Mouse (Mus musculus) splenic B cell, adult 2 months (primary cell): ENCODE measurements around the gene Bak1.

Source experiments
- DNase-seq: peaks from one replicate; pipeline ENCODE4 v3.0.0-alpha.2; 2011; ENCODE audit warnings: low read depth, low spot score
- H3K27me3 ChIP-seq: 2 replicates; pipeline ENCODE4 v1.6.1; 2012; ENCODE audit warnings: mild to moderate bottlenecking, low read length, moderate library complexity, mixed read lengths; ENCODE audit not compliant: control insufficient read depth, poor library complexity, insufficient read depth, severe bottlenecking
- H3K36me3 ChIP-seq: 2 replicates; pipeline ENCODE4 v1.6.1; 2012; ENCODE audit warnings: mild to moderate bottlenecking, low read length, moderate library complexity, mixed read lengths; ENCODE audit not compliant: control insufficient read depth, poor library complexity, insufficient read depth, severe bottlenecking

Gene Bak1

DNA sequence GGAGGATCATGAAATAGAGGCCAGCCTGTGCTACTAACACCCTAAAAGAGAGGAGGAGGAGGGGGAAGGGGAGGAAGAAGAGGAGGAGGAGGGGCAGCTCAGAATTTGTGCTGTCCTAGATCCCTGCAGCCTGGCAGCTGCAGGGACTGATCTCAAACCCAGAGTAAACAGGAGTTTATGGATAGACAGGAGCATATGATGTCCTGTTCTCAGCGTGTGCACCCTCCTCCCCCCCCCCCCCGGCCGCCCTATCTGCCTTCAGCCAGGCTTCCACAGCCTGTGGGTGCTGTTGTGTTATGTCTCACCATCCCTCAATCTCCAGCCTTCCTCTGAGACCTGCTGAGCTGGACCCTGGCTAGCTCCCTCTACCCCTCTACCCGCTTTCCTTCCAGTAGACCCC lies at the start of gene Bak1:
TSS of gene Bak1 (minus strand) at position 101 of the 400 bp plus-strand sequence.
- Histone ChIP-seq H3K27me3 (no peaks in the 10 kb centered on the region), H3K36me3 (no peaks in the 10 kb centered on the region)
- no peak for DNase-seq

DNA sequence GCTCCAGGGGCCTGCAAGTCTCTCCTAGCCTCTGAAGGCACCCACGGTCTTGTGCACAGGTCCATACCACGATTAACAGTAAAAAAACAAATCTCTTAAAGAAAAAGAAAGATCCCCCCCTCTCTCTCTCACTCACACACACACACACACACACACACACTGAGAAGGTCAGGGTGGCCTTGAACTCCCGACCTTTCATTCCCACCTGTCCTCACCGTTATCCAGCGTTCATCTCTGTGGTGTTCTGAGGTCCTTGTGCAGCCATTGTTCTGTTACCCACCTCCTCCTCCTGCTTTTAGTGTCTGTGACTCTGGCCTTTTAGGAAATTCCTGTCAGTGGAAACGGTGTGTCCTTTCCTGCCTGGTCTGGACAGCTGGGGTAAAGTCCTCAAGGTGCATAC lies 49.7 kb upstream of the Bak1 start:
- DNase-seq, result no peak
- Histone ChIP-seq H3K27me3 (no peaks in the 10 kb centered on the region), H3K36me3 (peaks cover 12% of the 10 kb centered on the region)

DNA sequence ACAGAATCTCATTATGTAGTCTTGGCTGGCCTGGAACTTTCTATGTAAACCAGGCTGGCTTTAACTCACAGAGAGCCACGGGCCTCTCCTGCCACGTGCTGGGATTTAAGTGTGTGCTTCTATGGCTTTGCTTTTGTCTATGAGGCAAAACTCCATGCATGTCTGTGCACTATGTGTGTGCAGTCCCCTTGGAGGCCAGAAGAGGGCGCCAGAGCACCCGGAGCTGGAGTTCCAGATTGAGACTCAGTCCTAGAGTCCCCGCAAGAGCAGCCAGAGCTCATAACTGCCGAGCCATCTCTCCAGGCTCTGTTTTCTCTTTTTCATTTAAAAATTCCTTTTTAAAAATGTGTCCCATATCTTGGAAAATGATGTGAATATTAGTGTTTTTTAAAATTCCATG lies 49.1 kb upstream of the Bak1 start:
- DNase-seq, result peak; percentile 51

DNA sequence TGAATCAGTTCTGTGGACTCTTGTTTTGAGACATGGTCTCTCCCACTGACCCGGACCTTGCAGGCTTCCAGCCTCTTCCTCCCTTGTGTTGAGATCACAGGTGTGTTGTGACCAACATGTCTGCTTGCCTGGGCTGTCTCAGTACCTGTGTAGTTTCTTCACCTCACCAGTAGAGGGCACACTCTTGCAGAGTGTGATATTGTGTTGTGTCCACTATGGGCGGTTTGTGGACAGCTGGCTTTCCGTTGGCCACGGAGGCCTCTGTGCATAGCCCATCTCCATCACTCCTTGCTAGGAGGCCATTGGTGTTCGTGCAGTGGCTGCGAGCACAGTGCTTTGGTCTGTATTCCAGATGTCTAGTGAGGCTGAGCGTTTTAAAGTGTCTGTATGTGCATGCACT lies 48.3 kb upstream of the Bak1 start:
- DNase-seq, result peak; percentile 25
- Histone ChIP-seq H3K36me3 (peaks cover 12% of the 10 kb centered on the region), H3K27me3 (no peaks in the 10 kb centered on the region)

More for the DNA sequence above, 49.1 kb upstream of the Bak1 start:
- Histone ChIP-seq H3K27me3 (no peaks in the 10 kb centered on the region), H3K36me3 (peaks cover 12% of the 10 kb centered on the region)

DNA sequence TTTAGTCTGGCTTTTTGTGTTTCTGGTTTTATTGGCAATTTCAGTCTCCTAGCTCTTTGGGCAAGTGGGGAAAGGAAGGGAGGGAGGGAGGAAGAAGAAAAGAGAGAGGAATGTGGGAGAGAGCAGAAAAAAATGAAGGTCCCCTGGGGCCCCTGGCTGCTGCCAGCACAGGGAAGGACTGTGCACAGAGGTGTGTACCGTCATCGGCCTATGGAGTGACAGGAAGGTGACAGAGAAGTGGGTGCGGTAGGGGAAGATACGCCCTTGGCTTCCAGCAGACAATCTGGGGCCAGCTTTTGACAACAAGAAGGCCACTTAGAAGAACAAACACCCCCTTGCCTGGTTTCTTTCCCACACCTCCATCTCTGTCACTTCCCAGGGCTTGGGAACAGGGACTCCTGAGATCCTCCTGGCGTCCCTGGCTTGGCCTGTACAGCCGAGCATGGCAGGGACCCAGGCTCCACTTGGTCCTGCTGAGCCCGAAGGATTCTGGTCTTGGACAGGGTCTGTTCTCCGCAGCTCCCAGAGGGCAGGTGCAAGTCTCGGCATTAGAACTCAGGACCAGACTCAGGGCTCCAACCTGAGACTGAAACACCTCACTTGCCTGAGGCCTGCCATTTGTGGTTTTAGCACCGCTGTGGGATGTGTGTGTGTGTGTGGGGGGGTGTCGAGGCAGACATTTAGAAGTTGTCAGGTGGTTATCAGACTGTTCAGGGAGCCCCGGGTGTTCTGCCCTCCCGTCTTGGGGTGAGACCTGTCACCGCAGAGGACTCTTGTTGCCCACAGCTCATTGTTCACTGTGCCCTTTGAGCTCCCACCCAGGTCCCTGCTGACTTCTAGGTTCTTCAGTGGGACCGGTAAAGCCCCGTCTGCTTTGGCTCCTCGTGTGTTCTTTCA lies 46.3 kb upstream of the Bak1 start:
- peaks cover 8% of the 10 kb centered on the region for H3K36me3 ChIP-seq
- DNase-seq, result peak; percentile 32
- H3K27me3 ChIP-seq, result no peaks in the 10 kb centered on the region

DNA sequence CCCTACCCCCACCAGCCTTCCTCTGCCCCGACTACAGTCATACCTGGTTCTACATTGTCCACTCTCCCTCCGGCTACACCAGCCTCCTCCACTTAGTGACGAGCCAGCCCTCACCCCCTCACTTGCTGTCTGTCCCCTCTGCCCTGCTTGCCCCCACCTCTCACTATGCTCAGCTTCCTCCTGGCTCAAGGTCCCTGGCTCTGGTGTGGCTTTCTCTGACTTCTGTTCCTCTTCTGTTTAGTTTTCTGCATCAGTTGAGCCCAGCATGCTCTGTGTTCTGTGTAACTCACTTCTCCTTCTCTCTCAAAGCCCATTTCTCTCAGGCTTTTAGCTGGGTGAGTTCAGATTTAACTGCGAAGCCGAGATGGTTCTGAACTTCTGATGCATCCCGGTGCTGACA lies 45.4 kb upstream of the Bak1 start:
- H3K27me3 ChIP-seq, result no peaks in the 10 kb centered on the region
- peaks cover 8% of the 10 kb centered on the region for H3K36me3 ChIP-seq
- DNase-seq, result peak; percentile 80

DNA sequence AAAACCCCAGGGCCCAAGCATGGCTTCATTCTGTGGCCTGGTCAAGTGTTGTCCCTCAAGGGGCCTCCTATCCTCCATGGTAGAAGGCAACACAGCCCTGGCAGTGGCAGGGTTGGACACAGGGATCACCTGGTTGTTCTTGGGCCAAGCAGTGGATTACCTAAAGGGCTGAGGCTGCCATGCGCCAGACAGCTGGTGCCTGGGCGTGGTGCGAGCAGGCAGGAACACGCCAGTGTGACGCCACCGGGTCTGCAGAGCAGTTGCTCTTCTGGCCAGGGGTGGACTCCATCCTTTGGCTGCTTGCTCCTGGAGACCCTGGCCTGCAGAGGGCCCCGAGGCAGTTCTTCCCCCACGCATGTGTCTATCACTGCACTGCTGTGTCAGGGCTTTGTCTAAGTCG lies 45.0 kb upstream of the Bak1 start:
- Histone ChIP-seq H3K27me3 (no peaks in the 10 kb centered on the region), H3K36me3 (peaks cover 7% of the 10 kb centered on the region)
- no peak for DNase-seq

DNA sequence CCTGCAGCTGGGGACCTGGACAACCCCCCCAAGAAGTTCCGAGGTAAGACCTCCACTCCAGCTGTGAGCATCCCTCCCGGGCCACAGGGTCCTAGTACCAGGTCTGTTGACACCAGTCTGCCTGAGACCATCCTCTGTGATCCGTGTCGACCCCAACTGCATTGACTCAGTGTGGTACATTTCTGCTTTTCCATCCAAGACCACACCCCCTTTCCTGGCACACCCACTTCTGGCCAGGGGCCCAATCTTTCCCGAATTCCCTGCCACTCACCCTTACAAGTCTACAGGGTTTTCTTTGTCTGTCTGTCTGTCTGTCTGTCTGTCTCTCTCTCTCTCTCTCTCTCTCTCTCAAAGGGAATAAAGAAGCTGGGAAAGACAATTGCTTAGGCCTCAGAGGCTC lies 44.3 kb upstream of the Bak1 start:
- H3K36me3 ChIP-seq, result peaks cover 6% of the 10 kb centered on the region
- no peak for DNase-seq
- H3K27me3 ChIP-seq, result no peaks in the 10 kb centered on the region

DNA sequence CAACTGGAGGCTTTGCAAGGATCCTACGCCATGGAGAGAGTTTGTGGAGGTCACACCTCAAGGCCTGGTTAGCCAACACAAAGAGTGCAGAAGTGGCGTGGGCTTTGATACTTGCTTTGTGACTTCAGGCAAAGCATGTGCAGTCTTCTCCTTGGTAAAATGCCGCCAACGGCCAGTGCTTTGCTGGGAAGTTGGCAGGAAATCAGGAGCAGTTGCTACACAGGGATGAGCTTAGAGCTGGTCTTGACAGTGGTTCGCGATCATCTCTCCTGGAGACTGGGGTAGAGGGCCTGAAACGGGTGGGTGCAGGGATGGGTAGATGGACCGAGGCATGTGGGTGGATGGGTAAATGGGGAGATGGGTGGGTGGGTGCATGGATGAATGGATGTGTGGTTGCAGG lies 43.6 kb upstream of the Bak1 start:
- peaks cover 6% of the 10 kb centered on the region for H3K36me3 ChIP-seq
- DNase-seq, result no peak
- no peaks in the 10 kb centered on the region for H3K27me3 ChIP-seq

DNA sequence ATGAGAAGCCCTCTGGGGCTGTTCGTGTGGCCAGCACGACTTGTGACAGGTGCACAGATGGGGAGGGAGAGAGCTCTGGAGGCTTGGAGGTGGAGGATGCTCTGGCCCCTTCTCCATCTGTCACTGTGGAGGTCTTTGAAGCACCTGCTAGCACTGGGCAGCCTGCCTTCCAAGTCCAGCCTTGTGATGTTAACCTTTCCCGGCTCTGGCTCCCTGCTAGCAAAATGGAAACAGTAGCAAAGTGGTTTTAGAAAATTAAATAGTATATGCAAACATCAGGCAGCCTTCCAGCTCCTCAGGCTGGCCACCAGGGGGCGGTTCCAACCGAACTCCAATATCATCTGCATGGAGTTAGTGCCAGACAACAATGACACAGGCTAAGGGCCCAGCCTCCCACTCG lies 42.8 kb upstream of the Bak1 start:
- H3K36me3 ChIP-seq, result peaks cover 6% of the 10 kb centered on the region
- peak; percentile 56 for DNase-seq
- H3K27me3 ChIP-seq, result no peaks in the 10 kb centered on the region

DNA sequence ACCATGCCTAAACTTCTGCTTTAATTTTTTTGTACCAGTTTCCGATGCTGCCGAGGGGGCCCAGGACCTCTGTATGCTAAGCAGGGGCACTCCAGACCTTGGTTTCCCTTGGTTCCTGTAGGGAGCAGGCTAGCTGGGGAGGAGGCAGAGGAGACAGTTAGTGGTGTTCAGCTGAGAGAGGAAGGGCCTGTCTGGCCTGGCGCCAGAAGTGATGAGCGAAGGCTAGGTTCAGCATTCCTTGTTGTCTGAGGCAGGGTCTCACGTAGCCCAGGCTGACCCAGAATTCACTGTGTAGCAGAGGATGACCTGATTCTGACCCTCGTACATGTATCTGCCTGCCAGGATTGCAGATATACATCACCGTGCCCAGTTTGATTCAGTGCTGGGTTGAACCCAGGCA lies 42.1 kb upstream of the Bak1 start:
- Histone ChIP-seq H3K36me3 (peaks cover 5% of the 10 kb centered on the region), H3K27me3 (no peaks in the 10 kb centered on the region)
- DNase-seq, result no peak

DNA sequence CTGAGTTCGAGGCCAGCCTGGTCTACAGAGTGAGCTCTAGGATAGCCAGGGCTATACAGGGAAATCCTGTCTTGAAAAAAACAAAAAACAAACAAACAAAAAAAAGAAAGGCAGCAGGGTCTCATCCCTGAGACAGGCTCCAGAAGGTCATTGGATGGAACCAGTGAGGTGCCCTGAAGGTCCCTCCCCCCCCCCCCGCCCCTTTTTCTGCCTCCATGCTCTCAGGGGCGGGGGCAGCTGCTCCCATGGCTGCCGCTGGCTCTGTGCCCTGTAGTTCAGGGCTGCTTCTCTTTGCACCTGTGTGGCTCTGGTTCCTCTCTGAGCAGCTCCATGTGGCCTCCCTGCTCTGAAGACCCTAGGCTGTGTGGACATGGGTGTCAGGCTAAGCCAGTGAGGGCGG lies 40.3 kb upstream of the Bak1 start:
- no peak for DNase-seq
- H3K36me3 ChIP-seq, result no peaks in the 10 kb centered on the region; the same call in 1 of the 2 replicates
- no peaks in the 10 kb centered on the region for H3K27me3 ChIP-seq

DNA sequence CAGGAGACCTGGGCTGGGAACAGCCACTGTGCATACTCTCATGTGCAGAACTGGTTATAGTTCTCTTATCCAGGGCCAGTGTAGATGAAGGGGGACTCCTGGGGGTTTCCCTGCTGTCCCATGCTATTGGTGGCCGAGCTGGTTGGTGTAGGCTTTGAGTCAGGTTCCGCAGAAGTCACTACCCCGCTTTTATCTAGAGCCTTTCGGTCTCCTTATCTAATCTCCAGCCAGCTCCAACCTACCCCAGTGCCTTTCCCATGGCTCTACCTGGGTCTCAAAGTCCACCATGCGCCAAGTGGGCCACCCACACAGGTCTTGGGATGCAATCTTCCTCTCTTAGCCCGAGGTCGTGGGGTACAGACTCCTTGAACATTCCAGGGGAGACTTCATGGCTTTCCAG lies 37.3 kb upstream of the Bak1 start:
- Histone ChIP-seq H3K27me3 (no peaks in the 10 kb centered on the region), H3K36me3 (no peaks in the 10 kb centered on the region; the same call in 1 of the 2 replicates)
- no peak for DNase-seq

DNA sequence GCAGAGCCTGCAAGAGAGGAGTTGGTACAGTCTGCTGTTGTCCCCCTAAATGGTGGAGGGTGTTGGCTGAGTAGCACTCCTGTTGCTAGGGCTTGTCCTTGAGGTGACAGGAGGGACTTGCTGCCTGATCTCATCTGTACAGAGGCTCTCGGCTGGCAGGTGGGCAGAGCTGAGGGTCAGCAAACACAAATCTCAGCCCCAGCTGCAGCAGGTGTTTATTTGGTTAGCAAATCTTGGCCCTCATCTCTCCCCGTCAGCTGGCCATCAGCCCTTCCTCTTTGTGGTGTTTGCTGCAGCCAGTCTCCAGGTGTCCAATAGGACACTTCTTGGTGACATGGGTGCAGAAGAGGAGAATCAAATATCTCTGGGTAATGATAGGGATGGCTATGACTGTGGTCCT lies 35.4 kb upstream of the Bak1 start:
- DNase-seq, result no peak
- H3K36me3 ChIP-seq, result no peaks in the 10 kb centered on the region; the same call in 1 of the 2 replicates
- no peaks in the 10 kb centered on the region for H3K27me3 ChIP-seq

DNA sequence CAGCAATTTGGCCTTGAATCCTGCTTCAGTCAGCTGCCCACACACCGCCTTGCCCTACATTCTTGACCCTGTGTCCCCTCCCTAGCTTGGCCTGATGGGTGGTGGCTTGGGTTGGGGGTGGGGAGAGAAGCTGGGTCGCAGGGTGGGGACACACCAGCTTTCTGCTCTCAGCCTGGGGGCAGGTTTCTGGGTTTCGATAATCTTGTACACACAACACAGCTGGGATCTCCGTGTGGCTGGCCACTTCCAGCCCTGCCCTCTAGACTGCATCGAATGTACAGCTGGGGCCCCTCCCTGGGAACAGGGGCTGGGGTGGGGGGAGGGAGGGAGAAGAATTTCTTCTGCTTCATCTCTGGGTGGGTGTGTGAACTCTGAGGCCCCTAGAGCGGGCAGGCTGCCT lies 34.9 kb upstream of the Bak1 start:
- Histone ChIP-seq H3K27me3 (no peaks in the 10 kb centered on the region), H3K36me3 (no peaks in the 10 kb centered on the region; the same call in 1 of the 2 replicates)
- no peak for DNase-seq

DNA sequence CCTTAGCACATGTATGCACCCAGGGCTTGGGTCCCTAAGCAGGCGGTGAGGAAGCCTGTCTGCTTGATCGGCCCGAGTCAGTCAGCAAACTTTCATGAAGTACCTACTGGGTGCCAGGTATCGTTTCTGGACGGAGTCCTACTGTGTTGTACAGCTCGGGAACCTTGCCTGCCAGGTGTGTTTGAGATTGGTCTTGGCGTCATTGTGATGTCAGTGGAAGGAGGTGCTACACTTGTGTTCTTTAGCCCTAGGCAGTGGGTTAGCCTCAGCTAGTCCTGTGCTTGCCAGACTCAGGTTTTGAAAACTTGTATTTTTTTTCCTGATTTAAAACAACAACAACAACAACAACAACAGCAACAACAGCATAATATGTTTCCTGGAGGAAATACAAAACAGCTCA lies 33.9 kb upstream of the Bak1 start:
- Histone ChIP-seq H3K27me3 (no peaks in the 10 kb centered on the region), H3K36me3 (no peaks in the 10 kb centered on the region; the same call in 1 of the 2 replicates)
- DNase-seq, result no peak
